Mouse (Mus musculus) spleen, adult 12 weeks (tissue): ENCODE data around the gene Hpse.

Experiments used
- DNase-seq: peaks from one replicate; pipeline ENCODE4 v3.0.0; 2022; ENCODE audit warnings: low spot score

The Hpse gene

GRCm38 (mm10) chr5:100642316-100642715 lies 77.2 kb downstream of the Hpse start:
- DNase-seq, result no peak

- DNase-seq, result no peak
Measured at GRCm38 (mm10) chr5:100638483-100638882, 81.0 kb downstream of the Hpse start.

GRCm38 (mm10) chr5:100636794-100637544 lies 82.5 kb downstream of the Hpse start:
- DNase-seq, result no peak

- no peak for DNase-seq
Measured at GRCm38 (mm10) chr5:100635908-100636307, 83.6 kb downstream of the Hpse start.

- no peak for DNase-seq
Measured at GRCm38 (mm10) chr5:100634885-100635478, 84.5 kb downstream of the Hpse start.

GRCm38 (mm10) chr5:100632540-100633129 lies 86.9 kb downstream of the Hpse start:
- DNase-seq, result no peak
